Mouse (Mus musculus) left cerebral cortex, adult 9 months (tissue): Measurements from ENCODE around the gene Wnt1.

Experiments
- DNase-seq, 2 experiments: peaks; one replicate each; pipeline ENCODE4 v3.0.0; 2022; ENCODE audit warnings: low spot score in 2 of 2

The Wnt1 gene

GRCm38 (mm10) chr15:98837006-98837742 is 47.5 kb downstream of the Wnt1 start:
- DNase-seq: no peak

- DNase-seq: no peak
Observed at GRCm38 (mm10) chr15:98837743-98838103, 48.1 kb downstream of the Wnt1 start.

GRCm38 (mm10) chr15:98839161-98839560 is 49.5 kb downstream of the Wnt1 start:
- no peak for DNase-seq

- no peak for DNase-seq
Observed at GRCm38 (mm10) chr15:98839671-98840585, 50.3 kb downstream of the Wnt1 start.
